Mouse (Mus musculus): Measurements from ENCODE around the gene Armcx4. TPM values are rescaled to one million over a fixed set of nuclear protein-coding genes. Genes with fewer than 3 reads are reported as not detected.

The Armcx4 gene
- polyA plus RNA-seq, 1 experiment from 2014 or later, result 6.2 TPM

Other genes with a start within 250 kb of the Armcx4 start
- 0.17 and 0.27 TPM in 2 replicates for gene Taf7l, start 210.0 kb upstream of the Armcx4 start, polyA plus RNA-seq (2015; fragmentation: Nextera tagmentation; extraction: Ambion mirVana)
- 45.1 and 46.5 TPM in 2 replicates for gene Timm8a1, start 144.7 kb upstream of the Armcx4 start, polyA plus RNA-seq (2015; fragmentation: Nextera tagmentation; extraction: Ambion mirVana)
- gene Btk, start 102.9 kb upstream of the Armcx4 start, polyA plus RNA-seq (2015; fragmentation: Nextera tagmentation; extraction: Ambion mirVana), result 0.63 and 1.1 TPM in 2 replicates
- 223 and 238 TPM in 2 replicates for gene Rpl36a, start 100.9 kb upstream of the Armcx4 start, polyA plus RNA-seq (2015; fragmentation: Nextera tagmentation; extraction: Ambion mirVana)
- 3.1 and 3.5 TPM in 2 replicates for gene Gla, start 85.4 kb upstream of the Armcx4 start, polyA plus RNA-seq (2015; fragmentation: Nextera tagmentation; extraction: Ambion mirVana)
- gene Hnrnph2, start 85.3 kb upstream of the Armcx4 start, polyA plus RNA-seq (2015; fragmentation: Nextera tagmentation; extraction: Ambion mirVana), result 170 TPM in 2 replicates
- gene Armcx1, start 31.4 kb downstream of the Armcx4 start, polyA plus RNA-seq (2015; fragmentation: Nextera tagmentation; extraction: Ambion mirVana), result 84.5 and 85.5 TPM in 2 replicates
- gene Armcx6, start 64.9 kb downstream of the Armcx4 start, polyA plus RNA-seq (2015; fragmentation: Nextera tagmentation; extraction: Ambion mirVana), result 41.3 and 43.7 TPM in 2 replicates
- 67.0 and 74.6 TPM in 2 replicates for gene Armcx3, start 70.1 kb downstream of the Armcx4 start, polyA plus RNA-seq (2015; fragmentation: Nextera tagmentation; extraction: Ambion mirVana)
- 93.7 and 98.9 TPM in 2 replicates for gene Armcx2, start 122.7 kb downstream of the Armcx4 start, polyA plus RNA-seq (2015; fragmentation: Nextera tagmentation; extraction: Ambion mirVana)